Mouse (Mus musculus) neural tube, embryonic 12.5 days (tissue): ENCODE results near the gene Uba1. TPM values are rescaled to one million over a fixed set of nuclear protein-coding genes. Genes with fewer than 3 reads are reported as not detected.
A peak's percentile ranks its signal among the peaks of the same experiment; 100 is the strongest.
"Not testable (repeated sequence)": the region's sequence is repeated elsewhere in the genome, so short reads cannot be mapped to it uniquely, and the experiment has no call there.

Source experiments
- ATAC-seq: fragments of 200-750 bp; cut with Nextera tagmentation; 2 replicates; pipeline ENCODE4 v1.8.0; 2017; ENCODE audit warnings: low read depth, mild to moderate bottlenecking, moderate TSS enrichment, moderate library complexity; ENCODE audit not compliant: low FRiP score
- H3K27ac ChIP-seq: fragments of 300-500 bp; sonication (generic); 2 replicates; pipeline ENCODE4 v1.5.1; 2016
- H3K27me3 ChIP-seq: fragments of 300-500 bp; sonication (generic); replicated peaks from 2 replicates; pipeline ENCODE4 v1.6.1; 2016; ENCODE audit warnings: mild to moderate bottlenecking
- H3K36me3 ChIP-seq: fragments of 300-500 bp; sonication (generic); 2 replicates; pipeline ENCODE4 v1.6.1; 2016; ENCODE audit warnings: mild to moderate bottlenecking
- H3K4me1 ChIP-seq: fragments of 300-500 bp; sonication (generic); 2 replicates; pipeline ENCODE4 v1.6.1; 2016
- H3K4me2 ChIP-seq: fragments of 300-500 bp; sonication (generic); replicated peaks from 2 replicates; pipeline ENCODE4 v1.6.1; 2016; ENCODE audit warnings: mild to moderate bottlenecking
- H3K4me3 ChIP-seq: fragments of 300-500 bp; sonication (generic); 2 replicates; pipeline ENCODE4 v1.5.1; 2016
- H3K9ac ChIP-seq: fragments of 300-500 bp; sonication (generic); 2 replicates; pipeline ENCODE4 v1.6.1; 2016; ENCODE audit warnings: mild to moderate bottlenecking
- H3K9me3 ChIP-seq: fragments of 300-500 bp; sonication (generic); 2 replicates; pipeline ENCODE4 v1.6.1; 2016; ENCODE audit warnings: mild to moderate bottlenecking
- WGBS: fragments of 180-500 bp; shearing (Covaris S2); methylation state at CpG from one replicate; pipeline ENCODE4 v1.1.7; 2016; 5-methylcytosine and 5-hydroxymethylcytosine counted together
- polyA plus RNA-seq: library from polyadenylated mRNA; unstranded; fragments of >200 nt; fragmentation: Nextera tagmentation; extraction: Ambion mirVana; gene quantifications from 2 replicates; pipeline ENCODE4 v1.2.1, GENCODE M21; 2016

Uba1 gene
- polyA plus RNA-seq, 1 experiment from 2014 or later: 406 TPM

GRCm38 (mm10) chrX:20663444-20663790 is 5.3 kb downstream of the Uba1 start:
- H3K4me1 ChIP-seq: peaks cover 4% of the 10 kb centered on the region; the same call in 1 of the 2 replicates
- no peaks in the 10 kb centered on the region for H3K27me3 ChIP-seq
- 0 out of 2 replicates have a peak, but pooled peaks have one; percentile 0 for ATAC-seq
- no peak overlapping the region for H3K27ac ChIP-seq
- H3K4me3 ChIP-seq: peak overlapping the region; percentile 58
- peak overlapping the region; percentile 59 for H3K4me2 ChIP-seq
- no peaks in the 10 kb centered on the region for H3K9me3 ChIP-seq
- H3K36me3 ChIP-seq: peaks cover 5% of the 10 kb centered on the region; the same call in 1 of the 2 replicates
- 14% methylated on average over 9 of the region's 9 CpGs for WGBS
- H3K9ac ChIP-seq: peak overlapping the region; percentile 67

DNA sequence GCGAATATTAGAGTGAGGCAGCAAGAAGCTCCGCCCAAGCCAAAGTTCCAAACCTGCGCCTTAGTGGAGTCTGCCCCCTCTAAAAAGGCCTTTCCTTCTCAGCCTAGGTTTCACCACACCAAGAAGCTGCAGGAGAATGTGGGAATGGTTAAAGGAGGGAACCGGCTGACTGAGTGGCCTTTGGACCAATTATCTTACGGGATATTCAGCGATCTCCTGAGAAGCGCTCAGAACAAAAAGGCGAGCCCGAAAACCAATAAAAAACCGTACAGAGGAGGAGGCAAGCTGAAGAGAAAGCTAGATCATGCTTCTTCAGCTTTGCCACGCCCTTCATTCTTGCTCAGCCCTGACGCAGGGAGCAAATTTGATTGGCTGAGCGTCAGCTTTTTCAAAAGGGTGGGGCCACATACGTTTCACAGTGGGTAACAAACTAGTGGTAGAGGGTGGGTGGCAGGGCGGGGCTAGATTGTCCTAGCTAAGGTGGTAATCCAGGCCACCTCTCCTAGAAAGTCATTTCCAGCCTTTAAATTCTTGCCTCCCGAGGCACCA is 29.5 kb downstream of the Uba1 start, which contains the start of gene Cdk16:
Gene Cdk16 (plus strand): TSS at position 436 of the 549 bp plus-strand sequence.
- H3K9ac ChIP-seq: peak within 1 kb of the TSS; percentile 77
- 15% methylated on average over 16 of the region's 16 CpGs for WGBS
- no peaks in the 10 kb centered on the region for H3K9me3 ChIP-seq
- peaks cover 4% of the 10 kb centered on the region for H3K4me1 ChIP-seq
- H3K27ac ChIP-seq: peak within 1 kb of the TSS; percentile 89
- H3K36me3 ChIP-seq: peaks cover 7% of the 10 kb centered on the region; the same call in 1 of the 2 replicates
- peak within 1 kb of the TSS; percentile 65 for H3K4me3 ChIP-seq
- H3K27me3 ChIP-seq: no peaks in the 10 kb centered on the region
- peak within 1 kb of the TSS; percentile 65 for H3K4me2 ChIP-seq
- peak; percentile 92 for ATAC-seq

DNA sequence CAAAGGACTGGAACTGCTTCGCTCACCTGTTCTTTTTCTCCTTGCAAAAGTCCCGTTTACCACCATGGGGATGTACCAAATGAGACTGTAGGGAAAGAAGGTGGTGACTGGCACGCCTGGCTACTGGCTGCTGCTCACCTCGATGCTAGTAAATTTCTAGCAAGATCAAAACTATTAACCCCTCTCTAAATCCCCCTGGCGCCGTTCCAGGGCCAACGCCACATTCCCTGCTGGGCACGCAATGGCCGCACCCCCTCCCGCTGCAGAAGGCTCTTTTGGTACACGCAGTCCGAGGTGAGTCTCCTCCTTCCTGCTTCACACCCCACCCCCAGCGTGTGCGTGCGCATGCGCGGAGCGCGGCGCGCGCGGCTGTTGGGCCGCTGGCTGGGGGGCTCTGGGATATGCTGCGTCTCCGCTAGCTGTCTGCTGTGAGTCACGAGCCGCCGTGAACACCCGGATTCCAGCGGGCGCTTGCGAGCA is 30.0 kb downstream of the Uba1 start:
- H3K4me3 ChIP-seq: peak overlapping the region; percentile 65
- peak overlapping the region; percentile 89 for H3K27ac ChIP-seq
- H3K36me3 ChIP-seq: peaks cover 3% of the 10 kb centered on the region; the same call in 1 of the 2 replicates
- WGBS: 18% methylated on average over 33 of the region's 33 CpGs
- ATAC-seq: peak; percentile 93
- H3K27me3 ChIP-seq: no peaks in the 10 kb centered on the region
- peaks cover 4% of the 10 kb centered on the region for H3K4me1 ChIP-seq
- H3K9ac ChIP-seq: peak overlapping the region; percentile 77
- H3K4me2 ChIP-seq: peak overlapping the region; percentile 65
- no peaks in the 10 kb centered on the region for H3K9me3 ChIP-seq

GRCm38 (mm10) chrX:20688615-20689014 is 30.5 kb downstream of the Uba1 start:
- 14% methylated on average over 24 of the region's 35 CpGs for WGBS
- Histone ChIP-seq H3K4me1 (peaks cover 4% of the 10 kb centered on the region), H3K9ac (peak overlapping the region; percentile 77), H3K9me3 (no peaks in the 10 kb centered on the region), H3K36me3 (peaks cover 7% of the 10 kb centered on the region), H3K27ac (peak overlapping the region; percentile 89), H3K27me3 (no peaks in the 10 kb centered on the region), H3K4me2 (peak overlapping the region; percentile 65), H3K4me3 (peak overlapping the region; percentile 65)
- ATAC-seq: peak; percentile 67

DNA sequence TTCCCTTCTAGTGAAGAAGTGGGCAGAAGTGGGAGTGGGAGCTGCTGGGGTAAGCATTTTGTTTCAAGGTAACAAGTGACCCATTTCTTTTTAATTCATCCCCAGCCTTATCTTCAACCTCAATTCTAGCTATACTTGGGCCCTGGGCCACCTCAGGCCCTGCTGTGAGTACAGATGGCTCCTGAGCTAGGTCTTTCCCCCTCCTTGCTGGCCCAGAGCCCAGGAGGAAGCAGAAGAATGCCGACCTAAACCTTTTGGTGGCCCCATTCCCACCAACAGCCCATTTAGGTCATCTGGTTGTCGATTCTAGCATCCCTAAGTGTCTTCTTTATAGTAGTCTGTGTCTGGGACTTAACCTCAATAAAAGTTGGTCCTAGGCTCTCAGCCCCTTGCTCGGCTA is 33.4 kb downstream of the Uba1 start:
- 90% methylated on average over 3 of the region's 3 CpGs for WGBS
- Histone ChIP-seq H3K9ac (no peak overlapping the region), H3K4me1 (peaks cover 4% of the 10 kb centered on the region), H3K4me3 (no peak overlapping the region), H3K4me2 (no peak overlapping the region), H3K9me3 (no peaks in the 10 kb centered on the region), H3K36me3 (peaks cover 30% of the 10 kb centered on the region), H3K27ac (no peak overlapping the region), H3K27me3 (no peaks in the 10 kb centered on the region)
- no peak for ATAC-seq

DNA sequence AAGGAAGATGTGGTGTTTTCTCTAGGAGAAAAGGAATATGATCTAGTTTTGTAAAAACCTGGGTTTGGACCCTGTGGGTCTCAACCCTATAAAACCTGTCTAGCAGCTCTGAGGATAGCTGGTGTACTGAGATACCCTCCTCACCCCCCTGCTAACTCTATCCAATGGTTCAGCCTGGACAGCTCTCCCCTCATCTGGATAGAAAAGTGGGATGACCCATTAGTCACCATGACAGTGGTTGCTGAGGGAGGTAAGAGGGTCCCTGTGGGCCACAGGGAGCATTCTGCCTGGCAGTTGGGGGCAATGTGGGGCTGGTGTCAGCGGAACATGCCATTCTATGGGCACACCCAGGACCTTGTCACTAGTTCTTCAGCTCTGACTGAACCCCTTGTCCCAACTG is 34.5 kb downstream of the Uba1 start:
- Histone ChIP-seq H3K4me3 (no peak overlapping the region), H3K36me3 (peaks cover 36% of the 10 kb centered on the region), H3K4me2 (no peak overlapping the region), H3K9me3 (no peaks in the 10 kb centered on the region), H3K9ac (no peak overlapping the region), H3K27ac (no peak overlapping the region), H3K4me1 (peaks cover 4% of the 10 kb centered on the region; the same call in 1 of the 2 replicates), H3K27me3 (no peaks in the 10 kb centered on the region)
- no peak for ATAC-seq
- WGBS: 83% methylated on average over 1 of the region's 1 CpGs

GRCm38 (mm10) chrX:20695842-20696241 is 37.7 kb downstream of the Uba1 start:
- Histone ChIP-seq H3K9ac (no peak overlapping the region), H3K27me3 (no peaks in the 10 kb centered on the region), H3K36me3 (peaks cover 49% of the 10 kb centered on the region), H3K4me1 (no peaks in the 10 kb centered on the region), H3K4me3 (no peak overlapping the region), H3K27ac (no peak overlapping the region), H3K4me2 (no peak overlapping the region), H3K9me3 (no peaks in the 10 kb centered on the region)
- 78% methylated on average over 4 of the region's 4 CpGs for WGBS
- no peak for ATAC-seq

DNA sequence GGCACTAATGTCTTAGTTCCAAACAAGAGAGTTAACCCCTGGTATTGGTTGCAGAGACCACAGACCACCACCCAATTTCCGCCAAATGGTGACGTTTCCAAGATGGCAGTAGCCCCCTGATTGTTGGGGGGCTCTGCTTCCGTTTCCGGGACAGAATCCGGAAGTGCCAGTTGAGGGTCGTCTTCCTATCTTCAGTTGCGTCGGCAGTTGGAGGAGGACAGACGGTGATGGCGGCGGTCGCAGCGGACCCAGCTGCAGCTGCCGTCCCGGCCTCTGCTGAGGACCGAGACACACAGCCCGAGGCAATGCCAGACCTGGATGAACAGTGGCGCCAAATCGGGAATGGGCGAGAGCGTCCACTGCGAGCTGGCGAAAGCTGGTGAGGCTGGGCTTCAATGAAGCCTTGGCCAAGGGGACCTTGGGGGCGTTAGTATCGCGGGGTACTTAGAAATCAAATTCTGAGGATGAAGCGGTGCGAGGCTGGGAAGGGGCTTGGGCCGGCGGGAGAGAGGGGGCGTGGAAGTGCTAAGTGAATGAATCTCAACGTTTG is 45.7 kb downstream of the Uba1 start, which contains the start of gene Usp11:
Gene Usp11 (plus strand): TSS at position 166 of the 550 bp plus-strand sequence.
- no peaks in the 10 kb centered on the region for H3K27me3 ChIP-seq
- peak; percentile 91 for ATAC-seq
- peaks cover 7% of the 10 kb centered on the region for H3K36me3 ChIP-seq
- peak within 1 kb of the TSS; percentile 51 for H3K4me2 ChIP-seq
- no peaks in the 10 kb centered on the region for H3K4me1 ChIP-seq
- 23% methylated on average over 32 of the region's 32 CpGs for WGBS
- peak within 1 kb of the TSS; percentile 54 for H3K4me3 ChIP-seq
- peak within 1 kb of the TSS; percentile 57 for H3K9ac ChIP-seq
- no peaks in the 10 kb centered on the region for H3K9me3 ChIP-seq
- peak within 1 kb of the TSS; percentile 83 for H3K27ac ChIP-seq

DNA sequence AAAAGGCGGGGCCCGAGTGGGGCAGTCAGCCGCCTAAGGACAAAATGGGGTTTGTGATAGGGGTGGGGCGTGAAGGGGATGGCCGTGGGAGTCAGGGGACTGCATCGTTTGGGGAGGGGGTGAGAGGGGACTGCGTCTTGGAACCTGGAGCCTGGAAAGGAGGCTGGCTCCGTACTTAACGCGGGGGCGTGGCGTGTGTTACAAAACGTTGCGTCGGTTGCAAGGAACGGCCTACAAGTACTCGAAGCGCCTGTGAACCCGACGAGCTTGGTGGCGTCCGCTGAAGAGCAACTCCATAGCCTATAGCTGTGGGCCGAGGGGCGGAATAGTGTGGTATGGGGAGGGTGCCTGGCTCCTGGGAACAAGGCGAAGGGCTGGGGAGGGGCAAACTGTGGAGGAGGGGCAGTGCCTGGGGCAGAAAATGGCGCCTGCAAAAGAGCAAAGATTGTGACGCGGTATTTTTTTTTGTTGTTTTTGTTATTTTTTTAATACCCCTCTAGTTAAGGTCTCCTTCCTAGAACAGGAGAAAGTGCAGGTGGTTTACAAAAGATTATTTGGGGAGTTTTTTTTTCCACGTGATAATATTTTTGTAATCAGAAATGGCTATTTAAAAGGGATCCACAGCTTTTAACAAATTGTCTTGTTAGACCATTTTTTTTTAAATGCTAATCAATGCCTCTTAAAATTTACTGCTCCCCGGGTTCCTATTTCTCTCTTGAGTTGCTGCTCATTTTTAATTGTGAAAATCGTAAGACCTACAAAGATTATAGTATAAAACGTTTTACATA is 46.4 kb downstream of the Uba1 start:
- peak overlapping the region; percentile 51 for H3K4me2 ChIP-seq
- 18% methylated on average over 32 of the region's 32 CpGs for WGBS
- H3K9ac ChIP-seq: peak overlapping the region; percentile 57
- no peaks in the 10 kb centered on the region for H3K4me1 ChIP-seq
- H3K36me3 ChIP-seq: peaks cover under 1% of the 10 kb centered on the region; the same call in 1 of the 2 replicates
- no peaks in the 10 kb centered on the region for H3K27me3 ChIP-seq
- H3K4me3 ChIP-seq: peak overlapping the region; percentile 54
- peak overlapping the region; percentile 83 for H3K27ac ChIP-seq
- ATAC-seq: peak; percentile 92
- H3K9me3 ChIP-seq: no peaks in the 10 kb centered on the region

DNA sequence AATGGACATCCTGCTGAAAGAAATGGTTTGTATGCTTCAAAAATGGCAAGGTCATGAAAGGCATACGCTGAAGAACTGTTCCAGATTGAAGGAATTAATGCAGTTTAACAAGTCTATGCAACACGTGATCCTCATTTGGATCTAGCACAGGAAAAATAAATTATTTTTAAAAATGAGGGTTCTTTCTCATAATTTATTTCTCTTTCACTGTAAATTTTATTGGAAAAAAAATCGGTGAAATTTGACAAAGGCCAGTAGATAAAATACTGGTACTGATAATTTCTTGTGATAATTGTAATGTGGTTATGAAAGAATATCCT is 46.9 kb downstream of the Uba1 start:
- 37% methylated on average over 3 of the region's 3 CpGs for WGBS
- peak overlapping the region; percentile 54 for H3K4me3 ChIP-seq
- peak overlapping the region; percentile 51 for H3K4me2 ChIP-seq
- H3K27me3 ChIP-seq: no peaks in the 10 kb centered on the region
- H3K4me1 ChIP-seq: no peaks in the 10 kb centered on the region
- H3K36me3 ChIP-seq: no peaks in the 10 kb centered on the region
- H3K9me3 ChIP-seq: no peaks in the 10 kb centered on the region
- no peak for ATAC-seq
- no peak overlapping the region for H3K9ac ChIP-seq
- H3K27ac ChIP-seq: no peak overlapping the region

GRCm38 (mm10) chrX:20728681-20729080 is 70.6 kb downstream of the Uba1 start:
- H3K4me1 ChIP-seq: no peaks in the 10 kb centered on the region
- no peak for ATAC-seq
- H3K9ac ChIP-seq: no peak overlapping the region
- H3K27me3 ChIP-seq: no peaks in the 10 kb centered on the region
- no peaks in the 10 kb centered on the region for H3K9me3 ChIP-seq
- 82% methylated on average over 5 of the region's 5 CpGs for WGBS
- H3K4me3 ChIP-seq: no peak overlapping the region
- no peaks in the 10 kb centered on the region for H3K36me3 ChIP-seq
- no peak overlapping the region for H3K27ac ChIP-seq
- H3K4me2 ChIP-seq: no peak overlapping the region

DNA sequence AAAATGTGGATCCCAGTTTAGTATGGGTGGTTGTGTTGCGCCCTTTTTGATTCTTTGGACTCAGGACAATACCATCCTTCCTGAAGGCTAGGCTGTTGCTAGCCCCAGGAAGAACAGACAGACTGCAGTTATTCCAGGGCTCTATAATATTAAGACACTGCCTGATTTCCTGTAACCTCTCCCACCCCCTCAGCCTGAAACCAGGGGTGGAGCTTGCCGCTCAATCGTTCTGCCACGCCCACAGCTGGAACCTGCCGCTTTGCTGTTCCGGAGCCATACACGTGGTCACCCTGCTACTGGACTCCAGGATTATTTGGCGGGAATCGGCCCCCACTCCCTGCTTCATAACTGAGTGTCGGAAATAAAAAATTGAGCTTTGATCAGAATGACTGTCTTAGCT is 71.9 kb downstream of the Uba1 start:
- H3K9me3 ChIP-seq, H3K4me1 ChIP-seq, H3K9ac ChIP-seq, H3K27ac ChIP-seq, H3K36me3 ChIP-seq, H3K27me3 ChIP-seq, H3K4me3 ChIP-seq, H3K4me2 ChIP-seq, ATAC-seq: not testable (repeated sequence)
- WGBS: 44% methylated on average over 10 of the region's 10 CpGs
